Mouse (Mus musculus): ENCODE measurements around the gene Ccdc153.
A peak's percentile ranks its signal among the peaks of the same experiment; 100 is the strongest.

Gene Ccdc153

DNA sequence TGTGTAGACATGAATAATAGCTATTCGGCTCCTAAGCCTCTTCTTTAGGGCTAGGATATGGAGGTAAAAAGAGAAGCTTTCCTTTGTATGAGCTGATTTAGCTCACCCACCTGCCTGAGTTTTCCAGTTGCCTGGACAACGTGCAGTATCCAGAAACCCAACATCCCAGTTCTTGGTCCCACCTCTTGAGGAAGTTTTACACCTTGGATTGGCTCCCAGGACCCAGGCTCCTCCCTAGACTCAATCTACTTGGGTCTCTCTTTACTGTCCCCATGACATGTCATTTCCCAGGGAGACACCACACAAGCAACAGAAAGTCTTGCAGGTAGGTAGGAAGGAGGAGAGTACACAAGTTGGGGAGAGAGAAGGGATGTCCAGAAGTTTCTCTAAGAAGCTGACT, at the start of gene Ccdc153:
Gene Ccdc153, plus strand, starts transcription at position 278 of the 400 bp plus-strand sequence.
- DNase-seq (ENCODE audit: low spot score) = no peak

DNA sequence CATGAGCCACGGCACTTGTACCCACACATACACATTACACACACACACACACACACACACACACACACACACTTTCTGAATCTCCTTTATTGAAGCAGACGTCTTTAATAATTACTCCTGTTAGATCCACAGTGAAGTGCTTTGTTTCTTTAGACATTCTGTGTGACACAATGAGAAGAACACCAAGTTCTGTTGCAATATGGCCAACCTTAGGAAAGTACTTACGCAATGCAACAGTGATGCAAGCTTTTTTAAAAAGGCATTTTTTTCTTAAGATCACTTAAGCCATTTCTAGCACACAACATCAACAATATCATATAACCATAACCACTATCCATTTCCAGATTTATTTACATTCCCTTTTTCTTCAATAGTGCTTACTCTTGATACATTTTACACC, 49.3 kb upstream of the Ccdc153 start:
- DNase-seq (ENCODE audit: low spot score) = no peak

DNA sequence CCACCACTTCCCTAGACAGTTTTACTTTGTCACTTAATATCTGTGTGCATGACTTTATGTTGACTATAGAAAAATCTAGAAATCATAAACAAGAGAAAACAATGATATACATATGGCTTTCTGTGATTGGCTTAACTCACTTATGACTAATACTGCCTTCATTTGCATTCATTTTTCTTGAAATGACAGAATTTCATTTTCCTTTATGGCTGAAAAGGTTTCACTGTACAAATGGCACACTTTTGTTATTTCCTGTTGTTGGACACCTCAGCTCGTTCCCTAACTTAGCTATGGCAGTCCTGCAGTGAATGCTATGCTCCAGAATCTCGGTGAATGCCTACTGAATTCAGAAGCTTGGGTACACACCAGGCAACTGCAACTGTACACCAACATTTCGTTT, 48.2 kb upstream of the Ccdc153 start:
- DNase-seq (ENCODE audit: low spot score) = no peak

DNA sequence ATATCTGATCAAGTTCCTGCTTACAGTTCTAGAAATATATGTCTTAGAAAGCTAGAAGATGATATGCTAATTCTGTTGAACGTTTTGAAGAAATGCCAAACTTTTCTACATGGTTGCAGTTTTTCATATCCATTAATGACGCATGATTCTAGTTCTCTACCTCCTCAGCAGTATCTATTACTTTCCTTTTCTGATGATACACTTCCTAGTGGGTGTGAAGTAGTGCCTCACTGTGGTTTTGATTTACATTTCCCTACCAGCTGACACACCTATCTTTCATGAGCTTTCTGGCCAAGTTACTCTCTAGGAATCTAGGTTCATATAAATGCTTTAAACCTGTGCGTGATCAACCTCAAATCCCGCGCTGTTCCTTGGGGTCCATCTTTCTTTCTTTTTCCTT, 47.7 kb upstream of the Ccdc153 start:
- DNase-seq (ENCODE audit: low spot score) = no peak

DNA sequence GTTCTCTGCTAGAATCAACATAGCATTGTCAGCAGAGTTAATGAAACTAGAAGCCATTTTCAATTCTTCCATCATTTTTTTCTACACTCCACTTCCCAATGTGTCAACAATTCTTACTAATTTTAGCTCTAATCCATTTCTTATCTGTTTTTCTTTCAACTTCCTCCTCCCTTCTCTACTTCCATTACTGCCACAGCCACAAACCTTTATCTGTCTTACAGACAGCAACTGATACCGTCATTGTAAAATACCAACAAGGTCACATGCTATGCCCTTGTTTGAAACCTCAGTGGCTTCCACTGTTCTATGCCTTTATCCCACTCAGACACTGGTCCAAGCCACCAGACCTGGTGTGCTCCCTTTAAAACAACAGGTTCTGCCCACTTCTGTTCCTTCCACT, 46.5 kb upstream of the Ccdc153 start:
- DNase-seq (ENCODE audit: low spot score) = no peak

DNA sequence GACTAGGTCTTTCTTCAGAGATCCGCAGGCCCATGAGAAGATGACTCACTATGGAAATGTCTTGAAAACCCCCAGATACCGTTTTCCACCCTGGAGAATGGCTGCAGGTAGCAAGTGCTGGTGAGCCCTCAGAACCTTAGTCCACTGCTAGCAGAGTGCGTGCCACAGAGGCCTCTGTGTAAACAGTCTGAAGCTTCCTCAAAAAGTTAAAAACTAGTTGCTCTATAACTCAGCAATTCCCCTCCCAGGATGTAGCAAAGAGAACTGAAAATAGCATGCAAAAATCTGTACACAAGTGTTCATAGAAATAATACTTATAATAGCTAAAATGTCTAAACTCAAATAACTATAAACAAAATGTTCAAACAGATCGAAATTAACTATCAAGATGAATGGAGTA, 44.1 kb upstream of the Ccdc153 start:
- DNase-seq (ENCODE audit: low spot score) = no peak

DNA sequence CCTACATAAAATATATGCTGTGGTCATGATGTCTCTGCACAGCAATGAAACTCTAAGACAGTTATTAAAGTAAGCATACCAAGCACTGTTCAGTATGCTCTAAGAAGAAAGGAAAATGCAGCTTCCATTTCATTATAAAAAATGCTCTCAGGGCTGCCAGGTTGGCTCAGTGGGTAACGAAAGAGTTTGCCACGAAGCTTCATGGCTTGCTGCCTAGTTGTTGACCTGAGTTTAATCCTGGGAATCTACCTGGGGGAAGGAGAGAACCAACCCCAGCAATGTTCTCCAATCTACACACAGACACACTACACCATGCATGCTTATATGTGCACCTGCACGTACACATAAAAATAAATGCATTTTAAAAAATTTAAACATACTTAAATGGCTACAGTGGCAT, 41.3 kb upstream of the Ccdc153 start:
- no peak for DNase-seq (ENCODE audit: low spot score)

DNA sequence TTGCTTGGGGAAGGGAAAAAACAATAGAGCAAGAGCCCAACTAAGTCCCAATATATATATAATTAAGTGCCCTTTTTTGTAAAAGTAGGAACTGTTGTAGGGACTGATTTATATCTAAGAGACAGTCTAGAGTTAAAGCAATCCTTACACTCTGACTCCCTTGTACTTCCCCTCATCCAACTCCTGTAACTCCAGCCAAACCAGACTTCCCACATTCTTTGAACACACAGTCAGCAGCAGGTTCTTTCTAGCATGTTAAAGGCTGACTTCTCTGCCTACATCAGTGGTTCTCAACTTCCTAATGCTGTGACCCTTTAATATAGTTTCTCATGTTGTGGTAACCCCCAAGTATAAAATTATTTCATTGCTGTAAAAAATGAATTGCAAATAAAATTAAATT, 40.9 kb upstream of the Ccdc153 start:
- no peak for DNase-seq (ENCODE audit: low spot score)

DNA sequence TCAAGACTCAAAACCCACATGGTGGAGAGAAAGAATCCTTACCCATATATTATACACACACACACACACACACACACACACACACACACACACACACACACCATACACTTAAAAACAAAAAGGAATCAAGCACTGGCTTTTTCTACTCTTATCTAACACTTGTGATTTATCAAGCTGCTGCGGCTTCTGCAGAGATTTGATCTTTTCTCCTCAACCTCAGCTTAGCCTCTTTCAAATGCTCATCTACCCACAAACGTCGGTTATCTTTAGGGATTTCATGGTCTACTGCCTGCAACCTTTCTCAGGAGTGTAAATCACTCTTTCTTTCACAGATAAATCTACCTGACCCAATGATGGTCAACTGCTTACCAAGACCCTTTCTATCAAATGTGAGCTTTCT, 40.0 kb upstream of the Ccdc153 start:
- DNase-seq (ENCODE audit: low spot score) = no peak

DNA sequence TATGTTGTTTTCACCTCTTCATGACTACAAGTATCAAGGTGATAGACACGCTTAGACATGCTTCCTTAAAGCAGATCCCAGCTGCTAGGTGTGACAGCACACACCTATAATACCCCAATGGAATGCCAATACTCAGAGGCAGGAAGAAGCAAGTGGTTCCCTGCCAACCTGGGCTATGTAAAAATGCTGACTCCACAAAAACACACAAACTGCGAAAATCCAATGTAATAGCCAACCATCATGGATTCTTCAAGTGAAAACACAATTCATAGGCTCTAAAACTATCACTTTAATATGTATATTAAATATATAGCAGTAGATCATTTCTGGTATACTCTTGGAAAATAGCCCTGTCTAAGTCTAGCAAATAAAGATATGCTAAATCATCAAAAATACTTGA, 32.6 kb upstream of the Ccdc153 start:
- no peak for DNase-seq (ENCODE audit: low spot score)

DNA sequence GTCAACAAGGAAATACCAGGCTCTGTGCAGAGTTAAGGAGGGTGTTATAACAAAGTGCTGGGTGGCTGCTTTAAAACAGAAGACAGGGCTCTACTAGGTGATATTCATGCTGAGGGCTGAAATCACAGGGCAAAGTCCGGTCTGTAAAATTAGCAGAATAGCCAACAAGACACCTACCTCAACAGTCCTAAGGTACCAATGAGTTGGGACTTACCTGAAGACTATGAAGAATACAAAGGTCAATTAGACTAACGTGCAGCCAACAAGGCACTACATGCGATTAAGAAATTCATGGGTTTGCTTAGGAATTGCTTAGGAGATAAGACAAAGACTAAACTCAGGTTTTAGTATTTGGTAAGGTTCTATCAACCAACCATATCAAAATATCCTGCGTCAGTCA, 31.1 kb upstream of the Ccdc153 start:
- no peak for DNase-seq (ENCODE audit: low spot score)

DNA sequence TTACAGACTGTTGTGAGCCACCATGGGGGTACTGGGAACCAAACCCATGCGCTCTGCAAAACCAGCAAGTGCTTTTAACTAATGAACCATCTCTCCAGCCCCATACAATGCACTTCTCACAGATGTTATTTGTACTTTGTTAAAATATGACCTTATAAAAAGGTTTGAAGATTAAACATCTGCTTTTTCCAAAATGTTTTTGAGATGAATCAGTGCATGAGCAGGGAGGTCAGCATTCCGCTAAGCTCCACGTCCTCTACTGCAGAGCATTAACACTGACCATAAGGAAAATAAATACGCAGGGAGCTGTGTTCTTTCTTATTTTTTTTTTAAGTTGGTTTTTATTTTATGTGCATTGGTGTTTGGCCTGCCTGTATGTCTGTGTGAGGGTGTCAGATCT, 28.1 kb upstream of the Ccdc153 start:
- no peak for DNase-seq (ENCODE audit: low spot score)

DNA sequence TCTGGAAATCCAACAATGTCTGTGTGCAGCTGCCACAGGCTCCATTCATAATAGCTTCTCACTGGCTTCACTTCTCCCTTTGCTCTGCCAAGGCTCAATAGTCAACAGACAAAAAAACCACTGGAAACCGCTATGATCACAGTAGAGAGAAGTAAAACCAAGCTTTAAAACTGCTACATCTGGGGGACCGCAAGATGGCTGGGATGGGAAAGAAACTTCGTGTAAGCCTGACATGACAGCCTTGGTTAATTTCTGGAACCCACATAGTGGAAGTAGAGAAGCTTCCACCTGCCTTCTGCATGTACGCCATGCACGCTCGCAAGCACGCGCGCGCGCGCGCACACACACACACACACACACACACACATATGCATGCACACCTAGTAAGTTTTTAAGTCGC, 26.9 kb upstream of the Ccdc153 start:
- no peak for DNase-seq (ENCODE audit: low spot score)

DNA sequence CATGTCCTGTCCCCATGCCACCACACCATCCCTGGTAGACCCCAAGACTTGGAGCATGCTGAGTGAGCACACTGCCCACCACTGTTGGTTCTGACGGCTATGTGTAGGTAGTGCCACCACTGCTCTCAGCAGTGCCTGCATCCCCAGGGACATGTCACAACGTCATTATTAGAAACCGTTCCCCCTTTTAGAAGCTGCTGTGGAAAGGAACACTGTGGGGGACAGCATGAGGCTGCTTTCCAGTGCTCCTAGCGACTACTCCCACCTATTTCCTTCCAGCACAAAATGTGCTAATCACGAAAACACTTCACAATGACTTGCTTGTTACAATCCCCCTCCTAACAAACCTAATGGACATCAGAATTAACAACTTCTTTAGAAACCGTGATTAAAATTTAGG, 14.5 kb upstream of the Ccdc153 start:
- no peak for DNase-seq (ENCODE audit: low spot score)

DNA sequence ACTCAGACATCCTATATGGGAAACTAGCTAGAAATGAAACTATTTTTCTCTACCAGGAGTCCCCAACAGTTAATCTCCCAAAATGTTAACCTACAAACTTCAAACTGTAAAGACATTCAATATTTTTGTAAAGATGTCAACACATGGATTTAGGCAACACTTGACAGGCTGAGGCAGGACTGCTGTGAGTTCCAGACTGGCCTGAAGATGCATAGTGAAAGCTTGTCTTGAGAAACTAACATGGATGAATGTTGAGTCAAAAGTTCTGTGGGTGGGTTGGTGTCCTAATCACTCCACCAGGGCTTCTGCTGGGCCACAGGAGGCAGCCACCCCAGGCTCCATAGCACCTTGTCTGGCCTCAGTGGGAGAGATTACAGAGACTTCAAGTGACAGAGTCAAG, 8.9 kb upstream of the Ccdc153 start:
- DNase-seq (ENCODE audit: low spot score) = no peak

DNA sequence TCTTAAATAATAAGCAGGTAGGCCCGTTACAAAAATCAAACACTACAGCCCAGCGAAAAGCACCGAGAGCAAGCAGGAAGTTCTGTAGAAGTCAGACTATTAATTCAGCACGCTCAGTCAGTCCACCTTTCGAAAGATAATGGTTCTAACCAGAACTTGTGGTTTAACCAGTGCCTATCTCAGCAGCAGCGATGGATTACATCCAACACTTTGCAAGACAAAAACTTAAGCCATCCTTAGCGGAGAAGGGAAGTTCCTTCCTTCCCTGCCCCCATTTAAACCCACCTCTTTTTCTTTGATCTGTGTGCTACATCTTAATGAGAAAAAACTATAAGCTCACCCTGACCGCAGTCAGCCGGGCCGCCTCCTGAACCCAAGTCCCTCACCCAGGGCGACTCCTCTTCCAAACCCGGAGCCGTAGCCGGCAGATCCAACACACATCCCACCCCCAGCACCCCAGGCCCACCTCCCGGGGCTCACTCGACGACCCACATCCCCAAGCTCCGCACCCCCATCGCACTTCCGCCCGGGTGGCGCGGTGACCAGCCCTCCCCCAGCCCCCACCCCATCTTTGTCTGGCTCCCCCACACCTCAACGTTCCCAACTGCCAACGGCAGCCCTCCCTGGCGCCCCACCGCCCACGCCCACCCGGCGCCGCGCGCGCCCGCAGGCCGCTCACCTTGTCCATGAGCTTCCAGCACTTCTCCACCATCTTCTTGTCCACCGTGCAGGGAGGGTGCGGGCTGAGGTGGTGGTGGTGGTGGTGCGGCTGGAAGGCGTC, 7.3 kb upstream of the Ccdc153 start:
- DNase-seq (ENCODE audit: low spot score) = peak; percentile 15

DNA sequence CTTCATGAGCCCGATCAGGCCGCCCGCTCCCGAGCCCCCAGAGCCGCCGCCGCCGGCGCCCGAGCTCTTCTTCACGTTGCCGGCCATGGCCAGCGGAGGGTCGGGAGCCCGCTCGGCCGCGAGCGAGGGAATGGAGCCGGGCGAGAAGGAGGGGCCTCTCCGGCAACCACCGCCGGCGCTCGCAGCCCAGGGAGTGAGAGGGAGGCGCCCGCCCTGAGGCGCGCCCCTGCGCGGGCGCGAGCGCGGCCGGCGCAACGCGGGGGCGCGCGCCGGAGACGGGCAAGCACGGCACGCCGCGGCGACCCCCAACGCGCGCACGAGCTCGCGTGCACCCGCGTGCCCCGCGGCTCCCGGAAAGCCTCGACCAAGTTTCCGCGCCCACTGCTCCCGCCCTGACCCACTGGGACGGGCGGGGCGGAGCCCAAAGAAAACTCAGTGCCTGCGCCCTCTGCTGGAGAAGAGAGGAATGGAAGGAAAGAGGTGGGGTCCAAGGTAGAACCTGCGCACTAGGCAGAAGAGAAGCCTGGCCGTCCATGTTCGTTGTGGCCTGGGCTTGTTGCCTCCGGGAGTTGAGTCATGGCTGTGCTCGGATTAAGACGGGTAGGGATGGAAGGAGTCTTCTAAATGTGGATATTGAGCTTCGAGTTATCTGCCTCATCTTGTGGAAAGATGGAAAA, 6.5 kb upstream of the Ccdc153 start, which contains the start of gene Cbl:
Gene Cbl, minus strand, starts transcription at position 248 of the 677 bp plus-strand sequence.
- peak; percentile 100 for DNase-seq (ENCODE audit: low spot score)

DNA sequence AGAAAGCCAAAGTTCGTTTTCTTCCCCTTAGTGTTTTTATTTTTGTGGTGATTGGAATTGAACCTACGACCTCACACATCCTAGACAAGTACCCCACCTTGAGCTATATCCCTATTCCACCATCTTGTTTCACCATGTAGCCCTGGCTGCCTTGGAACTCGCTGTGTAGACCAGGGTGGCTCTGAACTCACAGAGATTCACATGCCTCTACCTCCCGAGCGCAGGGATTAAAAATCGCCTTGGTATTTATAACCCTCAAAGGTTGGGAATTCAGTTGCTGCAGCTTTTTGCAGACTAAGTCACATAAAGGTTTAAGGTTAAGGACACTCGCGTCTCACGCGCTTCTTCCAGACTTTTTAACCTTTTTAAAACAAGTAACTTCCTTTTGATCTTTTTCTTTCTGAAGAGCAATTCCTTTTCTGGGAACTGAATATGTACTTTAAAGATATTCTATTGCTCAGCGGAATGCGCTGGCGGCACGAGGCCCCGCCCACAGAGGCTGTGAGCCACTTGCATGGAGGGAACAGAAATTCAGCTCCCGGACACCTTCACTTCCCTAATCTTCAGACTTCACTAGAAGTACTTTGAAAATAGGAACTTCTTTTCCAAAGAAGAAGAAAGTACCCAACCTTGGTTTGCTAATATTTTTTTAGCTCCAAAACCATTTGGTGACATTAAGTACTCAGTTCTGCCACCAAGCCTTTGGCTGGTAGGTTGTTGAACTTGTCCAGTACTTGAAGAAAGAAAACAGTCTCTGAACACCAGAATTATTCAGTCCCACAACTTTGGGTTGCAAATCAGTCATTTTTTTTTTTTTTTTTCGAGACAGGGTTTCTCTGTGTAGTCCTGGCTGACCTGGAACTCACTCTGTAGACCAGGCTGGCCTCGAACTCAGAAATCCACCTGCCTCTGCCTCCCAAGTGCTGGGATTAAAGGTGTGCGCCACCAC, 5.7 kb upstream of the Ccdc153 start:
- DNase-seq (ENCODE audit: low spot score) = peak; percentile 19

DNA sequence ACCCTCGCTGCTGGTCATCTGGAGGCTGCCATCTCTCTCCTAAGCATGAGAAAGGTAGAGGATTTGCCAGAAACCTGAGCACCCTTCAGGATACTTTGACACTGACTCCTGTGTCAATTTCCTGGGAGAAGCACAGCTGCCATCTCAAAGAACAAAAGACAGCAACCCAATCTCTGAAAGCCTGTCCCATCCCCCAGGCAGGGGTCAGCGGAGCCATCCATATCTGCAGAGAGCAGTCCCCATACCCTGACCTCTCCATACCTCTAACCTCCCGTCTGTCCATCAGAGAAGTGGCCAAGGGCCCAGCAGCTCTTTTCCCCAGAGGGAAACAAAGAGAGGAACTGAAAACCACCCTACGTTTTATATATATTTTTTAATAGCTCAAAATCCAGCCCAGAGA, 3.9 kb upstream of the Ccdc153 start:
- DNase-seq (ENCODE audit: low spot score) = no peak

DNA sequence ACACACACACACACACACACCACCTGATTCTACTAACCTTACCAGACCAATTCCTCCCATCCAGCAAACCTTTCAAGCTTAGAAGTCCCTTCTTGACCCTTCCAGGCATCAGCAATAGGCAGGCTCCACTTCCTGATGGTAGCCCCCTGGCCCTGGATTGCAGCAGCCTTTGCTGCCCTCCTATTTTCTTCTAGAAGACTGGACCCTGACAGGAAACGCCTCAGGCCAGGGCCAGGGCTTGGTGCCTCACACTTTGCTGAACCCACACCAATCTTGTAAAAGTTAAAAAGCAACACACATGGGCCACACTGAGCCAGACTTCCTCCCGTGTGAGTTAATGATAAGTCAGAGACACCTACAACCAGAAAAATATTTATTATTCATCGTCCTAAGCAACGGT, 3.3 kb upstream of the Ccdc153 start:
- DNase-seq (ENCODE audit: low spot score) = no peak

DNA sequence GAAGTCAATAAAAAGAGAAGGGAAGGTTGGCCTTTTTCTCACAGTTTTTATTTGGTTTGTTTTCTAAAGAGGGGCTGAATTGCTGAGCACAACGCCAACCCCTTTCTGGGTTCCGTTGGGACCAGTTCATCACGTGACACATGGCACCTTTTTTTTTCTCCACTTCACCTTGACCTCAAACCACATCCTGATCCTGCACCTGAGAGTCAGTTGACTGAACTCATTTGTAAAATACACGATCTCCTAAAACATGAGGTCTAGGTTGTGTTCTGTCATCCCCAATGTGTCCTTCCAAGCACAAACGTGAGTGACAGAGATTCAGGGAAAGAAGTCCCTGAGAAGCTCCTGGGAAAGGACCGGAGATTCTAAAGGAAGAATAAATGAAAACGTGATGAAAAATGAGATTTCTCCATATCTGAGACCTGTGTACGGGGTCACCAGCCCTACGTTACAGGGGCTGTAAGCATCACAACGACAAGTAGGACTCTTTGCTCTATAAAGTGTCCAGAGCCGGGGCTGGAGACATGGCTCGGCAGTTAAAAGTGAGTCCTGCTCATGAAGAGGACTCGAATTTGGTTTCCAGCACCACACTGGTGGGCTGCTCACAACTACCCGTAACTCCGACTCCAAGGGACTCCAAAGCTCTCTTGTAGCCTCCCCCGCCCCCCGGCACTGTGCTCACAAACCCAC, 1.8 kb upstream of the Ccdc153 start:
- no peak for DNase-seq (ENCODE audit: low spot score)

DNA sequence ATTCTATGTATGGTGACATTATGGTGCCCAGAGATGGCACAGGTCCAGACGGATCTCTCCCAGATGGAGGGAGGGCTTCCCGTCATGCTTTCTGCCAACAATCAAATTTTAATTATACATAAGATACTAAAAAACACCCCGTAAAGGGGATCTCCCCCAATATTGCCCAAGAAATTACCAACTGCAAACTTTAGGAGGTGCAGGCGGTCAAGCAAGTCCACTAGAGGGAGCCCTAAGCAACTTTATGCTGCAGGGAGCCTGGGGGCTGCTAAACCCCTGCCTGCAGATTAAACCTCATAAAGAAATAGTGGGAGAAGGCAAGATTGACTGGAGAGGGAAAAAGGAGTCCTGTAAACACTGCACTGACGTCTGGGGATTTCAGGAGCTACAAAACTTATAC, 1.0 kb upstream of the Ccdc153 start:
- DNase-seq (ENCODE audit: low spot score) = peak; percentile 90
